Mouse (Mus musculus): Measurements from ENCODE around the gene Klhdc8b. TPM values are rescaled to one million over a fixed set of nuclear protein-coding genes. Genes with fewer than 3 reads are reported as not detected.

Gene Klhdc8b
- polyA plus RNA-seq, 1 experiment from 2014 or later, result 37.8 TPM

GRCm38 (mm10) chr9:108398324-108398723 lies 63.1 kb downstream of the Klhdc8b start:
- Histone ChIP-seq H3K36me3 (peaks cover 13% of the 10 kb centered on the region), H3K9me3 (no peaks in the 10 kb centered on the region), H3K4me2 (replicated peaks) (no peak overlapping the region), H3K9ac (no peak overlapping the region), H3K4me1 (0 out of 2 replicates have a peak, but pooled peaks cover 2% of the 10 kb centered on the region), H3K4me3 (no peak overlapping the region), H3K27ac (no peak overlapping the region), H3K27me3 (no peaks in the 10 kb centered on the region)
- no peak for ATAC-seq (ENCODE audit: low FRiP score, low read depth)
- WGBS, result 83% methylated on average over 3 of the region's 3 CpGs

Other genes with a start within 250 kb of the Klhdc8b start
- gene Dag1, start 197.6 kb downstream of the Klhdc8b start, polyA plus RNA-seq (2015; fragmentation: Nextera tagmentation; extraction: Ambion mirVana), result 56.9 and 63.3 TPM in 2 replicates
- gene Nicn1, start 171.2 kb downstream of the Klhdc8b start, polyA plus RNA-seq (2015; fragmentation: Nextera tagmentation; extraction: Ambion mirVana), result 53.0 and 54.0 TPM in 2 replicates
- gene Amt, start 164.7 kb downstream of the Klhdc8b start, polyA plus RNA-seq (2015; fragmentation: Nextera tagmentation; extraction: Ambion mirVana), result 13.5 and 13.7 TPM in 2 replicates
- gene Rhoa, start 155.5 kb downstream of the Klhdc8b start, polyA plus RNA-seq (2015; fragmentation: Nextera tagmentation; extraction: Ambion mirVana), result 426 and 428 TPM in 2 replicates
- gene Tcta, start 155.4 kb downstream of the Klhdc8b start, polyA plus RNA-seq (2015; fragmentation: Nextera tagmentation; extraction: Ambion mirVana), result 30.3 and 35.8 TPM in 2 replicates
- gene Gpx1, start 122.7 kb downstream of the Klhdc8b start, polyA plus RNA-seq (2015; fragmentation: Nextera tagmentation; extraction: Ambion mirVana), result 633 and 719 TPM in 2 replicates
- 115 and 116 TPM in 2 replicates for gene Usp4, start 113.7 kb downstream of the Klhdc8b start, polyA plus RNA-seq (2015; fragmentation: Nextera tagmentation; extraction: Ambion mirVana)
- 0.52 and 0.99 TPM in 2 replicates for gene 1700102P08Rik, start 68.8 kb downstream of the Klhdc8b start, polyA plus RNA-seq (2015; fragmentation: Nextera tagmentation; extraction: Ambion mirVana)
- gene Ccdc36, start 33.1 kb downstream of the Klhdc8b start, polyA plus RNA-seq (2015; fragmentation: Nextera tagmentation; extraction: Ambion mirVana), result 1.6 and 2.0 TPM in 2 replicates
- gene BC048562, start 25.1 kb downstream of the Klhdc8b start, polyA plus RNA-seq (2015; fragmentation: Nextera tagmentation; extraction: Ambion mirVana), result not detected in 2 replicates
- 57.7 and 59.7 TPM in 2 replicates for gene Ccdc71, start 1.1 kb downstream of the Klhdc8b start, polyA plus RNA-seq (2015; fragmentation: Nextera tagmentation; extraction: Ambion mirVana)
- 47.1 and 62.6 TPM in 2 replicates for gene Lamb2, start 18.2 kb upstream of the Klhdc8b start, polyA plus RNA-seq (2015; fragmentation: Nextera tagmentation; extraction: Ambion mirVana)
- 68.3 and 75.9 TPM in 2 replicates for gene Usp19, start 29.0 kb upstream of the Klhdc8b start, polyA plus RNA-seq (2015; fragmentation: Nextera tagmentation; extraction: Ambion mirVana)
- gene Qars, start 46.1 kb upstream of the Klhdc8b start, polyA plus RNA-seq (2015; fragmentation: Nextera tagmentation; extraction: Ambion mirVana), result 108 and 111 TPM in 2 replicates
- gene Qrich1, start 55.2 kb upstream of the Klhdc8b start, polyA plus RNA-seq (2015; fragmentation: Nextera tagmentation; extraction: Ambion mirVana), result 134 and 137 TPM in 2 replicates
- gene Impdh2, start 98.7 kb upstream of the Klhdc8b start, polyA plus RNA-seq (2015; fragmentation: Nextera tagmentation; extraction: Ambion mirVana), result 188 and 190 TPM in 2 replicates
- gene Ndufaf3, start 105.9 kb upstream of the Klhdc8b start, polyA plus RNA-seq (2015; fragmentation: Nextera tagmentation; extraction: Ambion mirVana), result 41.2 and 45.6 TPM in 2 replicates
- gene Dalrd3, start 108.3 kb upstream of the Klhdc8b start, polyA plus RNA-seq (2015; fragmentation: Nextera tagmentation; extraction: Ambion mirVana), result 175 and 192 TPM in 2 replicates
- gene Wdr6, start 117.2 kb upstream of the Klhdc8b start, polyA plus RNA-seq (2015; fragmentation: Nextera tagmentation; extraction: Ambion mirVana), result 167 and 168 TPM in 2 replicates
- gene P4htm, start 136.1 kb upstream of the Klhdc8b start, polyA plus RNA-seq (2015; fragmentation: Nextera tagmentation; extraction: Ambion mirVana), result 11.2 and 11.7 TPM in 2 replicates
- 55.0 and 59.7 TPM in 2 replicates for gene Arih2, start 187.8 kb upstream of the Klhdc8b start, polyA plus RNA-seq (2015; fragmentation: Nextera tagmentation; extraction: Ambion mirVana)
- 45.7 and 50.4 TPM in 2 replicates for gene Slc25a20, start 200.5 kb upstream of the Klhdc8b start, polyA plus RNA-seq (2015; fragmentation: Nextera tagmentation; extraction: Ambion mirVana)
- 26.2 and 31.3 TPM in 2 replicates for gene Prkar2a, start 227.7 kb upstream of the Klhdc8b start, polyA plus RNA-seq (2015; fragmentation: Nextera tagmentation; extraction: Ambion mirVana)